Mouse (Mus musculus): Measurements from ENCODE around the gene Plppr1. TPM values are rescaled to one million over a fixed set of nuclear protein-coding genes. Genes with fewer than 3 reads are reported as not detected.

Plppr1 gene
- polyA plus RNA-seq, 1 experiment from 2014 or later, result 5.1 TPM

DNA sequence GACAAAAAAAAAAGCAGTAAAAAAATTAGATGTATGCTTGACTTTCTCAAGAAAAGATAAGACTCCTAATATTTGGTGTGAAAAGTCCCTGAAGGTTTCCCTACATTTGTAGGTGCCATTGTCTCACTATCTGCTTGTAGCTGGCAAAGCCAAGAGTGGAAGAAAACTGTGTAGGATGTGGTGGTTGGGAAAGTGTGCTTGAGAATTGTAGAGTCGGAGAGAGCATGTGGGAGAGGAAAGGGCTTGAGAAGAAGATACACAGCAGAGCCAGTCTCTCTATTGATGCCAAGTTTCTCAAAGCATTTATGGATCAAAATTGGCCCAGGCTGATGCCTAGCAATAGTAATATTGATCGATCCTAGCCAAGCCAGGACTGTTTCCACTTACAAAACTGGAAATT, 16.8 kb downstream of the Plppr1 start:
- no peaks in the 10 kb centered on the region for H3K4me1 ChIP-seq
- H3K4me3 ChIP-seq, result no peak overlapping the region
- WGBS, result 90% methylated on average over 2 of the region's 2 CpGs
- no peaks in the 10 kb centered on the region for H3K9me3 ChIP-seq
- ATAC-seq (ENCODE audit: insufficient number of reproducible peaks, low FRiP score, low TSS enrichment, low read depth), result no peak
- H3K27me3 ChIP-seq, result no peaks in the 10 kb centered on the region
- no peaks in the 10 kb centered on the region for H3K36me3 ChIP-seq
- H3K4me2 ChIP-seq, result no peak overlapping the region
- H3K9ac ChIP-seq, result no peak overlapping the region
- no peak overlapping the region for H3K27ac ChIP-seq

- no peak for ATAC-seq (ENCODE audit: insufficient number of reproducible peaks, low FRiP score, low TSS enrichment, low read depth)
- Histone ChIP-seq H3K27ac (no peak overlapping the region), H3K4me1 (no peaks in the 10 kb centered on the region), H3K4me3 (no peak overlapping the region), H3K9me3 (no peaks in the 10 kb centered on the region), H3K4me2 (no peak overlapping the region), H3K36me3 (no peaks in the 10 kb centered on the region), H3K27me3 (no peaks in the 10 kb centered on the region), H3K9ac (no peak overlapping the region)
- 40% methylated on average over 1 of the region's 1 CpGs for WGBS
These were observed 20.3 kb downstream of the Plppr1 start for GRCm38 (mm10) chr4:49079399-49079798.

DNA sequence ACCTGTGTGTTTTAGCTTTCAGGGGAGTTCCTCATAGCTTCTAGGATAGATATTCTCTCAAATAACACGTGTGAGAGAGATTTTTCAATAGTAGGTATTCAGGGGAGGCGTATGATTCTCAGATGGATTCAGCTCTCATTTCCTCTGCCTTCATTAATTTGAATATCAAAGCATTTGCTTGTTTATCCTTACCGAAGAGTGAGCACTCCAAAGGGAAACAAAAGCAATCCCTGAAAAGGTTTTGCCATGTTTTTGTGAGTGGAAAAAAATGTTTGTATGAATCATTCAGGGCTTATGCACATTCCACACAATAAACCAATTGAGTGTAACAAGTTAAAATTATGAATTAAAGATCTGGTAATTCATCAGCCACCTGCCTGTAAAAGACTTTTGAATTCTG, 29.1 kb downstream of the Plppr1 start:
- 64% methylated on average over 3 of the region's 3 CpGs for WGBS
- no peak for ATAC-seq (ENCODE audit: insufficient number of reproducible peaks, low FRiP score, low TSS enrichment, low read depth)
- H3K27ac ChIP-seq, result no peak overlapping the region

GRCm38 (mm10) chr4:49090461-49090860, 31.4 kb downstream of the Plppr1 start:
- no peak overlapping the region for H3K9ac ChIP-seq
- no peaks in the 10 kb centered on the region for H3K4me1 ChIP-seq
- ATAC-seq (ENCODE audit: insufficient number of reproducible peaks, low FRiP score, low TSS enrichment, low read depth), result no peak
- no peaks in the 10 kb centered on the region for H3K36me3 ChIP-seq
- H3K9me3 ChIP-seq, result no peaks in the 10 kb centered on the region
- H3K27me3 ChIP-seq, result no peaks in the 10 kb centered on the region
- WGBS, result 95% methylated on average over 1 of the region's 1 CpGs
- H3K27ac ChIP-seq, result no peak overlapping the region
- no peak overlapping the region for H3K4me3 ChIP-seq
- no peak overlapping the region for H3K4me2 ChIP-seq

More for the DNA sequence above, 29.1 kb downstream of the Plppr1 start:
- no peaks in the 10 kb centered on the region for H3K27me3 ChIP-seq
- no peak overlapping the region for H3K4me2 ChIP-seq
- no peak overlapping the region for H3K4me3 ChIP-seq
- H3K36me3 ChIP-seq, result no peaks in the 10 kb centered on the region
- H3K4me1 ChIP-seq, result no peaks in the 10 kb centered on the region
- H3K9me3 ChIP-seq, result no peaks in the 10 kb centered on the region
- no peak overlapping the region for H3K9ac ChIP-seq

- Histone ChIP-seq H3K27me3 (no peaks in the 10 kb centered on the region), H3K9ac (no peak overlapping the region), H3K4me3 (no peak overlapping the region), H3K4me2 (no peak overlapping the region), H3K36me3 (no peaks in the 10 kb centered on the region), H3K9me3 (no peaks in the 10 kb centered on the region), H3K4me1 (no peaks in the 10 kb centered on the region), H3K27ac (no peak overlapping the region)
- 70% methylated on average over 2 of the region's 2 CpGs for WGBS
- no peak for ATAC-seq (ENCODE audit: insufficient number of reproducible peaks, low FRiP score, low TSS enrichment, low read depth)
These were observed 40.4 kb downstream of the Plppr1 start for GRCm38 (mm10) chr4:49099448-49099847.

- no peak overlapping the region for H3K9ac ChIP-seq
- no peaks in the 10 kb centered on the region for H3K4me1 ChIP-seq
- 44% methylated on average over 7 of the region's 7 CpGs for WGBS
- H3K4me2 ChIP-seq, result no peak overlapping the region
- ATAC-seq (ENCODE audit: insufficient number of reproducible peaks, low FRiP score, low TSS enrichment, low read depth), result no peak
- H3K36me3 ChIP-seq, result no peaks in the 10 kb centered on the region
- no peaks in the 10 kb centered on the region for H3K9me3 ChIP-seq
- H3K4me3 ChIP-seq, result no peak overlapping the region
- no peak overlapping the region for H3K27ac ChIP-seq
- no peaks in the 10 kb centered on the region for H3K27me3 ChIP-seq
These were observed 43.1 kb downstream of the Plppr1 start for GRCm38 (mm10) chr4:49101934-49102768.

DNA sequence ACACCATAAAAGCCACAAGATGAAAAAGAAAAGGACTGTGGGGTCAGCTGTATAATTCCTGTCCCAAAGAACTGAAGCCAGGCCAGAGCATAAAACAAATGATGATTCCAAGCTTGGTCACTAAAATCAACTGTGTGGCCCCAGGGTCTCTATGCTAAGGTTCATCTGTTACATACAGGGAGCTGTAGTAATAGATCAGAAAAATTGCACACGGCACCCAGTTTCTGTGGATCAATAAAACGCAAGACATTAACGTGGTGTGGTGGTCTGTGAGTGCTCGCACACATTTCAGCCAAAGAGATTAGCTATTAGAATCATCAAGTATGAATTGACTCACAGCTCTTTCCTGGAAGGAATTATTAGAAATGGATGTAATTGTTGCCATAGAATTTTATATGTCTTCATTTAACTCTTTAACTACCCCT, 43.7 kb downstream of the Plppr1 start:
- no peak overlapping the region for H3K9ac ChIP-seq
- H3K9me3 ChIP-seq, result no peaks in the 10 kb centered on the region
- H3K4me1 ChIP-seq, result no peaks in the 10 kb centered on the region
- H3K36me3 ChIP-seq, result no peaks in the 10 kb centered on the region
- H3K4me3 ChIP-seq, result no peak overlapping the region
- no peak for ATAC-seq (ENCODE audit: insufficient number of reproducible peaks, low FRiP score, low TSS enrichment, low read depth)
- no peak overlapping the region for H3K4me2 ChIP-seq
- no peak overlapping the region for H3K27ac ChIP-seq
- H3K27me3 ChIP-seq, result no peaks in the 10 kb centered on the region
- 70% methylated on average over 4 of the region's 4 CpGs for WGBS

DNA sequence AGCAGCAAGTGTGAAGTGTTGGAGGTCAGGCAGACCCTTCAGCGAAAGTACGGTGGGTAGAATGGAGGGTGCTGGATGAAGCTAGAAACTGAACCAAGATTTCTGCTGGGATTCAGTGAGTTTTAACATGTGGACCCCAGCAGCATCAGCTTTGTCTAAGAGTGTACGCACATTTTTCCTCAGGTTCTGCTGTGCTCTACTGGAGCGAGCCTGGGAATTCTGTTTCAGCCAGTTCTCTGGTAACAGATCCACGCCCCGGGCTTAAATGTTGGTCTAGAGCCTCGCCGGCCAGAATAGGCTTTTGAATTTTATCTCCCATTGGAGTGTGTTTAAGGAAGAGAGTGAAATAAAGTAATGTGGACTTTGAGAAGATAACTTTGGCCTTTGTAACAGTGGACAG, 45.8 kb downstream of the Plppr1 start:
- no peaks in the 10 kb centered on the region for H3K27me3 ChIP-seq
- H3K9me3 ChIP-seq, result no peaks in the 10 kb centered on the region
- no peak overlapping the region for H3K4me2 ChIP-seq
- no peak overlapping the region for H3K9ac ChIP-seq
- H3K4me3 ChIP-seq, result no peak overlapping the region
- 70% methylated on average over 8 of the region's 8 CpGs for WGBS
- ATAC-seq (ENCODE audit: insufficient number of reproducible peaks, low FRiP score, low TSS enrichment, low read depth), result no peak
- H3K36me3 ChIP-seq, result no peaks in the 10 kb centered on the region
- H3K4me1 ChIP-seq, result no peaks in the 10 kb centered on the region
- H3K27ac ChIP-seq, result no peak overlapping the region

- H3K4me2 ChIP-seq, result no peak overlapping the region
These were observed 48.8 kb downstream of the Plppr1 start for GRCm38 (mm10) chr4:49107895-49108294.

DNA sequence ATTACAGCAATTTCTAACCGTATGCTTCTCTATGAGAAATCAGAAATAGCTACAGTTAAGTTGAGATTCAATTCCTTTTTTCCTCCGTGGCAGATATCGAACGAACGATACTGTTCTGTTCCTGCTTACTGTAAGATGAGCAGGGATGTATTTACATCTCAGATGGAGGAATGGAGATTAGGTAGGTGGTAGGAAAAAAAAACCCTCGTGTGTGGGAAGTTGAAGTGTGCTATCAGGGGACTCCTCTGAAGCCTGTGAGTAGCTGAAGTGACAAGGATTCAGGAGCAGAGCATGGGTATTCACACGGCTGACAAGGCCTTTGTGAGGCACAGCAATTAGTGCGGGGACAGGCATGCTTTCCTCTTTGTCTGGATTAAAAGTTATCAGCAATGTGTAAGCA, 49.3 kb downstream of the Plppr1 start:
- no peak overlapping the region for H3K27ac ChIP-seq
- no peak overlapping the region for H3K9ac ChIP-seq
- no peaks in the 10 kb centered on the region for H3K36me3 ChIP-seq
- H3K4me3 ChIP-seq, result no peak overlapping the region
- no peaks in the 10 kb centered on the region for H3K4me1 ChIP-seq
- ATAC-seq (ENCODE audit: insufficient number of reproducible peaks, low FRiP score, low TSS enrichment, low read depth), result no peak
- no peaks in the 10 kb centered on the region for H3K9me3 ChIP-seq
- H3K4me2 ChIP-seq, result no peak overlapping the region
- WGBS, result 71% methylated on average over 8 of the region's 8 CpGs
- H3K27me3 ChIP-seq, result no peaks in the 10 kb centered on the region

More at GRCm38 (mm10) chr4:49107895-49108294, 48.8 kb downstream of the Plppr1 start:
- Histone ChIP-seq H3K4me3 (no peak overlapping the region), H3K36me3 (no peaks in the 10 kb centered on the region), H3K27me3 (no peaks in the 10 kb centered on the region), H3K9me3 (no peaks in the 10 kb centered on the region), H3K27ac (no peak overlapping the region), H3K9ac (no peak overlapping the region), H3K4me1 (no peaks in the 10 kb centered on the region)
- no peak for ATAC-seq (ENCODE audit: insufficient number of reproducible peaks, low FRiP score, low TSS enrichment, low read depth)
- WGBS, result 77% methylated on average over 4 of the region's 4 CpGs

GRCm38 (mm10) chr4:49109989-49110388, 50.9 kb downstream of the Plppr1 start:
- WGBS, result 40% methylated on average over 5 of the region's 5 CpGs
- Histone ChIP-seq H3K27me3 (no peaks in the 10 kb centered on the region), H3K9me3 (no peaks in the 10 kb centered on the region), H3K9ac (no peak overlapping the region), H3K27ac (no peak overlapping the region), H3K4me1 (no peaks in the 10 kb centered on the region), H3K4me3 (no peak overlapping the region), H3K36me3 (no peaks in the 10 kb centered on the region), H3K4me2 (no peak overlapping the region)
- ATAC-seq (ENCODE audit: insufficient number of reproducible peaks, low FRiP score, low TSS enrichment, low read depth), result no peak

- no peaks in the 10 kb centered on the region for H3K36me3 ChIP-seq
- no peaks in the 10 kb centered on the region for H3K27me3 ChIP-seq
- ATAC-seq (ENCODE audit: insufficient number of reproducible peaks, low FRiP score, low TSS enrichment, low read depth), result no peak
- H3K4me2 ChIP-seq, result no peak overlapping the region
- no peak overlapping the region for H3K4me3 ChIP-seq
- H3K27ac ChIP-seq, result no peak overlapping the region
- H3K9ac ChIP-seq, result no peak overlapping the region
- 78% methylated on average over 2 of the region's 2 CpGs for WGBS
- H3K4me1 ChIP-seq, result no peaks in the 10 kb centered on the region
- no peaks in the 10 kb centered on the region for H3K9me3 ChIP-seq
These were observed 59.8 kb downstream of the Plppr1 start for GRCm38 (mm10) chr4:49118842-49119241.

Data from limb, embryonic 15.5 days (tissue).